Mouse (Mus musculus): ENCODE data around the gene Chrnb2.
"Not testable (repeated sequence)": the region's sequence is repeated elsewhere in the genome, so short reads cannot be mapped to it uniquely, and the experiment has no call there.

Chrnb2 gene

GRCm38 (mm10) chr3:89764119-89764724 lies at the start of gene Chrnb2:
Chrnb2 (minus strand) TSS chr3:89764632.
- DNase-seq (ENCODE audit: low read depth, low spot score) = no peak

GRCm38 (mm10) chr3:89814051-89814450 lies 49.6 kb upstream of the Chrnb2 start:
- no peak for DNase-seq (ENCODE audit: low read depth, low spot score)

- no peak for DNase-seq (ENCODE audit: low read depth, low spot score)
Measured at GRCm38 (mm10) chr3:89812166-89812565, 47.7 kb upstream of the Chrnb2 start.

GRCm38 (mm10) chr3:89810841-89811240 lies 46.4 kb upstream of the Chrnb2 start:
- no peak for DNase-seq (ENCODE audit: low read depth, low spot score)

- no peak for DNase-seq (ENCODE audit: low read depth, low spot score)
Measured at GRCm38 (mm10) chr3:89808638-89809037, 44.2 kb upstream of the Chrnb2 start.

GRCm38 (mm10) chr3:89807881-89808280 lies 43.4 kb upstream of the Chrnb2 start:
- no peak for DNase-seq (ENCODE audit: low read depth, low spot score)

- no peak for DNase-seq (ENCODE audit: low read depth, low spot score)
Measured at GRCm38 (mm10) chr3:89807171-89807570, 42.7 kb upstream of the Chrnb2 start.

GRCm38 (mm10) chr3:89806751-89807150 lies 42.3 kb upstream of the Chrnb2 start:
- DNase-seq (ENCODE audit: low read depth, low spot score) = no peak

GRCm38 (mm10) chr3:89805179-89805578 lies 40.7 kb upstream of the Chrnb2 start:
- no peak for DNase-seq (ENCODE audit: low read depth, low spot score)

- DNase-seq (ENCODE audit: low read depth, low spot score) = no peak
Measured at GRCm38 (mm10) chr3:89802876-89803275, 38.4 kb upstream of the Chrnb2 start.

GRCm38 (mm10) chr3:89801507-89801847 lies 37.0 kb upstream of the Chrnb2 start:
- no peak for DNase-seq (ENCODE audit: low read depth, low spot score)

- DNase-seq (ENCODE audit: low read depth, low spot score) = no peak
Measured at GRCm38 (mm10) chr3:89800774-89801506, 36.5 kb upstream of the Chrnb2 start.

- DNase-seq (ENCODE audit: low read depth, low spot score) = not testable (repeated sequence)
Measured at GRCm38 (mm10) chr3:89800078-89800477, 35.6 kb upstream of the Chrnb2 start.

- DNase-seq (ENCODE audit: low read depth, low spot score) = no peak
Measured at GRCm38 (mm10) chr3:89799476-89799875, 35.0 kb upstream of the Chrnb2 start.

GRCm38 (mm10) chr3:89798518-89798917 lies 34.1 kb upstream of the Chrnb2 start:
- DNase-seq (ENCODE audit: low read depth, low spot score) = no peak

- DNase-seq (ENCODE audit: low read depth, low spot score) = no peak
Measured at GRCm38 (mm10) chr3:89796358-89796757, 31.9 kb upstream of the Chrnb2 start.

GRCm38 (mm10) chr3:89795746-89796145 lies 31.3 kb upstream of the Chrnb2 start:
- DNase-seq (ENCODE audit: low read depth, low spot score) = no peak

- no peak for DNase-seq (ENCODE audit: low read depth, low spot score)
Measured at GRCm38 (mm10) chr3:89794616-89795015, 30.2 kb upstream of the Chrnb2 start.

- DNase-seq (ENCODE audit: low read depth, low spot score) = no peak
Measured at GRCm38 (mm10) chr3:89788680-89789352, 24.4 kb upstream of the Chrnb2 start.

GRCm38 (mm10) chr3:89786275-89786674 lies 21.8 kb upstream of the Chrnb2 start:
- DNase-seq (ENCODE audit: low read depth, low spot score) = no peak

GRCm38 (mm10) chr3:89784991-89785753 lies 20.7 kb upstream of the Chrnb2 start:
- DNase-seq (ENCODE audit: low read depth, low spot score) = no peak

- no peak for DNase-seq (ENCODE audit: low read depth, low spot score)
Measured at GRCm38 (mm10) chr3:89781640-89782039, 17.2 kb upstream of the Chrnb2 start.
